Mouse (Mus musculus) thymus, postnatal 10 days (tissue): ENCODE data around the gene Txn2.

ENCODE experiments used
- DNase-seq, 2 experiments: peaks; one replicate each; pipeline ENCODE4 v3.0.0; 2021; ENCODE audit warnings: low spot score in 2 of 2

The Txn2 gene

DNA sequence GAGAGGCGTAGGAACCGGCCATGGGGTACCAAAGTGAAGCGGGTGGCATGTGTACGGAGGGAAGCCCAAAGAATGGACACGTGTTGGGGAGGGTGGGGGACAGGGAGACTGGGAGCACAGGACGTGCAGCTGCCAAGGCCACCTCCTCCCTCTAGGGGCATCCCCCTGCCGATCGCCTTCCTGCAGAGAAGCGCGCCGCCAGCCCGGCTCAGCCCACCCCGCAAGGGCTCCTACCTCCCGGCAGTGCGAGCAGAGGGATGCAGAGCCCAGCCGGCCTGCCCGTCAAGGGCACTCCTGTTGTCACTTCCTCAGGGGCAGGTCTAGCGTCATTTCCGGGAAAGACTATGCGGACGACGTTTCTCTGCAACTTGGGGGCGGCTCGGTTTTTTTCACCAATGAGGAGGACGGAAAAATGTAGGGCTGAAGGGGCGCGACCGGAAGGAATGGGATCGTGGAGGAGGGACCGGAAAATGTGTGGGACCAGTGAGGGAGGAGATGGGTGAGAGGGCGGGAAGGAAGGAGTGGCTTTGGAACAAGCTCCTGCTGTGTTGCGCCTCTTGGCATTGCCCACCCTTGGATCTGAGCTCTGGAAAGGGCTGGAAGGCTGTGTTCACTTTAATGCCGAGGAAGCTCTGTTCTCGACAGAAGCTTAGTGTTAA, at the start of gene Txn2:
TSS of gene Txn2 (minus strand) at position 334 of the 659 bp plus-strand sequence.
- peak; percentile 92 to 94 for DNase-seq

DNA sequence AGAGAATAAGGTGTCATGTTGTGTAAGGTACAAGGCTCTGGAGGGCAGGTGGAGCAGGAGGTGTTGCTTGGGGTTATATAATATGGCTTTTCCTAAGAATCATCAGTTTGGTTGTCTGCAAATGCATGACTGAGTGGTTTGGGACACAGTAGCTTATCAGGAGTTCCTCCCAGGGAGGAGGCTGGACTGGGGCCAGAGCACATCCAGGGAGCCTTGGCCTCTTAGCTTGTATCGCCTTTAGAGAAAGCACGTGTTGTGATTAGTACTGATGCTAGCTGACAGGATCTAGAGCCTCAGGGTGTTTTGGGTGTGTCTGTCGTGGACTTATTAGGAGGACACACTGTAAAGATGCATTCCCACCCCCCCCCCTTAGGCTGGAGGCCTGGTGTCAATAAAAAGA, 48.9 kb upstream of the Txn2 start:
- DNase-seq = no peak

DNA sequence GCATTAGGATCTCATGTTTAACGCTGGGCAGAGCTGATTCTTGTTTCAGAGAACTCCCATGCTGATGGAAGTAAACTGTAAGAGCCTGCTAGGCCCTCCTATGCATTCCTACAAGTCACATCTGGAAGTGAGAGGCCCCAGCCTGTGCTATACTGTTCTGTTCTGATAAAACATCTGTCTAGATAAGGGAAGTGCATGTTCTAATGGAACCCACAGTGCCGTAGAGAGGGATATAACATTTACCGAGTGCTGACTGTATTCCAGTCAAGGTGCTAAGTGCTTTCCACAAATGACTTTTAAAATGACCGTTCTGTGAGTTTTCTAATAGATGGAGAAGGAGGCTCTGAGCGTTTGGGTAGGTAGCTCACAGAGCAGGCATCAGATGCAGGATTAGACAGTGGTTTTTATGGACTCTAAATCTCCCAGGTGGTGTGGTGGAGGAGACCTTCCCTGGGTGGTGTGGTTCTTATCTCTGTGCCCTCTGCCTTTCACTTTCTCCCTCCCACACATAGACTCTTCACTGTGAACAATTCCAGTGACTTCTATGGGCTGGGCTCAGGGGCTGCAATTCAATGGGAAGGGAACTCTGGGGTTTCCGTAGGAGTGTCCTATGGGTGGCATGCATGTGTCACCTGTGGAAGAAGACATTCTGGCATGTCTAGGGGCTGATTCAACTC, 45.5 kb upstream of the Txn2 start:
- DNase-seq = no peak

DNA sequence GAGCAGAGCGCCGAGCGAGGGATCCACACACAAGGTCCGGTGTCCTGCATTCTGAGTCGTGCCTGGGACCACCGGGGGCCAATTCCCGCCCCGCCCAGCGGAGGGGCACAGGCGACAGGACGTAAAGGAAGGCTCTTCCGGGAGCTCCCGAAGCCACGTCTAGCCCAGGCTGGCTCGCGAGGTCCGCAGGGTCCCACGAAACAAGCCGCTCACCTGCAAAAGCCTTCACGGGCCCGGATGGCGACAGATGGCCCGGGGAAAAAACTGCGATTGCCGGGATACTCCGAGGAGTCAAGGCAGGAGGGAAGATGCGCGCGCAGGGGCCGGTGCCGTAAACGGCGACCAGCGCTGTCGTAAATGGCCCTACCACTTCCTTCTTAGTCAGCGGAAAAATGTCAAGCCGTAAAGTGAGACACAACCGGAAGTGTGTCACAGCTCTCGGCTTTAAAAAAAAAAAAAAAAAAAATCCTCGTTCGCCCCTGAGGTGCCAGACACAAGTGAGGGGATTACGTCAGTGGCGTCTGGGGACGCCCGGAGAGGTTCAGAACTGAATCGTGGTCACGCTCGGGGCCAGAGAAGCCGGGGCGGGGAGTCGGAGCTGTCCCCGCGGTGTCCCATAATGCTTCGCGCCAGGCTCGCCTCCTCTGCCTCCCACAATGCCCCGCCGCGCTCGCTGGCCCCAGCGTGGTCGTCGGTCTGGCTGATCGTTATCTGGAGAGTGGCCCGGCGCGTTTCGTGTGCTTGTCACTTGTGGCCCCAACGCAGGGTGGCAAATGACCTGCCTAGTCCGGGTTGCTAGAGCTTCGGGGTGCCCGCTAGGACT, 41.9 kb upstream of the Txn2 start, which contains the start of gene Eif3d:
TSS of gene Eif3d (minus strand) at position 344 of the 823 bp plus-strand sequence.
- peak; percentile 95 to 96 for DNase-seq

DNA sequence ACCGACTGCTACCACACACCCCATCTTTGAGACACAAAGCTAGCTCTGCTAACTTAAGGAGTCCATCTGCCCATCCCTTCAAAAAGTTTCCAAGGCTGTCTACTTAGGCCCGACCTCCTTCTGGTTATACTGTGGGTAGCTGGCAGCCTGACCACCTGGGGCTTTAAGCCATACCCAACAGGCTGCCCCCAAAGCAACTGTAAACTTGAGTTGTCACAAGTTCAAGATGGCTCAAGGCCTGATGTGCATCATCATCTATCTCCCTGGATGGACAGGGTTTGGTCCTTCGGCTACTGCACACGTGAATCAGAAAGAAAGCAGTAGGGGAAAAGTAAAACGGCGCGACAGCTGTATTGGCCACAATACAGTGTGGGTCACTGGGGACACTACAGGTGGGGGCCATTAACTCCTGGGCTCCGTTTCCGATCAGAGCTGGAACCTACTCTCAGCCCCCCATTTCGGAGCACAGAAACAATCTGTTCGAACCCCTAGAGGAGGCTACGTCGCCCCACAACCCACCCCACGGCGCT, 41.2 kb upstream of the Txn2 start:
- DNase-seq = no peak

DNA sequence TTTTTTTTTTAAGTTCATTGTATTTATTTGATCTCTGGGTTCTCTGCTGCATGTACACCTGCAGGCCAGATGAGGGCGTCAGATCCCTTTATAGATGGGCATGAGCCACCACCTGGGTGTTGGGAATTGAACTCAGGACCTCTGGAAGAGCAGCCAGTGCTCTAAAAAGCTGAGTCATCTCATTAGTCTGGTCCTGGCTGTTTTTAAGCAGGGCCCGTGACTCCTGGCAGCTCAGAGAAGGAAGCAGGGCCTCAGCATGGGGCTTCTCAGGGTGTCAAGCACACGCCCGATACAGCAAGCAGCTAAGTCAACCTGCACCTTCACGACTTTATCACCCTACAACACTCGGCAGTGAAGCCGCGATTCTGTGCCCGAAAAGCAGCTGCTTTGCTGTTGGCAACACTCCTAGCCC, 36.3 kb upstream of the Txn2 start:
- DNase-seq = no peak

DNA sequence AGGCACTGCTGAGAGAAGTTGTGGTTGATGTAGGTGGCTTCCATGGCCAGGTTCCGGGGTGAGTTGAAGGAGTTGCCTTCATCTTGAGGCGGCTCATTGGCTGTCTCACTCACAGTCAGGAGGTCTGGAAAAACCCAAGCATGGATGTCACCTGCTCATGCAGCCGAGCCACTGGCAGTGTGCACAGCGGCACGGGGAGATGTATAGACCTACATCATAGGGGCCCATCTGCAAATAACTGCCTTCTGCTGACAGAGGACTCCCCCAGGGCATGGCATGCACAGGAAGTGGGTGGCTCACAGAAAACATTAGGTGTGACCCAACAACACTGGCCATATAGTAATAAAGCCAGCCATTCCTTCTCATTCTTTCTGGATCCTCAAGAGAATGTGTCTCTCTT, 33.6 kb upstream of the Txn2 start:
- DNase-seq = no peak

DNA sequence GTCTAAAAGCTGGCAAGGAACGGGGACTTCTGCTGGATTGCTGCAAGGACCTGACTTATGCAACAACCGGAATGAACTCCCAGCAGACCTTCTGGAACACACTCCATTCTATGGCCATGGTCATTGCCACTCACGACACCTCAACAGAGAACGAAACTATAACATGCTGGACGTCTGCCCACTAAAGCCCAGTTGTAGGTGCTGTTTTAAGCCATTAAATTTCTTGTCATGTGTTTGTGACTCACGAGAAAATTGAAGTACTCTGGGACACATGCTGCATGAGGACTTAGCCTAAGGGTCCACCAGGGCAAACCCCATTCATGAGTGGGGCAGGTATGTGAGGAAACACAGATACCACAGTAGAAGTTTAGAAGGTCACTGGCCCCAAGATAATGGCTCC, 31.9 kb upstream of the Txn2 start:
- DNase-seq = no peak

DNA sequence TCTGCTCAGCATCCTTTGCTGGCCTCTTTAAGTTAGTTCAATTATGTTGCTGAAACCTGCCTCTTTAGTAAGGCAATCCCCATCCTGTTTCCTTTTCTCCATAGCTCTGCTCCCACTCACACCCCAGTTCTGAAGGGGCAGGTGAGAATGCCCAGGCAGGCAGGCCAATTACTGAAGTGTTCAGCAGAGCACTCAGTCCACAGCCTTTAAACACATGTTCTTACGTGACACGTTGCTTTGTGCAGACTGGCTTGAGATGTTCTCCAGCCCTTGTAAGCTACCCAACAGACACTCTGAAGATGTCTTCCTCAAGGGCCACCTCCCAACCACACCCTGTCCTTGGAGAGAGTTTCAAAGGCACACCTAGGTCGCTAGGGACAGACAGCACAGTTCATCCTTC, 29.3 kb upstream of the Txn2 start:
- no peak for DNase-seq

DNA sequence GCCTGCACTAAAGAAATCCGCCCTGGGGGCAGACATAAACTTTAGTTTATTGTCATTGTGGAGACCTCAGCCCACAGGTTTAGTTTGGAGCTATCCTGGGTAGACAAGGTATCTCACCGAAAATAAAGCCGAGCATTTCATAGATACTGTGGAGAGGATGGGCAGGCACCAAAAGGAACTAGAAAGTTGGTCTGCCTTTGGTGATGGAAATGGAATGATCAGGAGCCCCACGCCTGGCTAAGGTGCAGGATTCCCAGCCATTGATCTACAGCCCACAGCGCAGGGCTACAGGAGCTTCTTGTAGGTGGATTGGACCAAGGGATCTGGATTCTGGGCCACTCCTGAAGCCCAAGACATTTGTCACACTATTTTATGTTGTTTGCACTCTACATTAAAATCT, 28.8 kb upstream of the Txn2 start:
- DNase-seq = no peak

DNA sequence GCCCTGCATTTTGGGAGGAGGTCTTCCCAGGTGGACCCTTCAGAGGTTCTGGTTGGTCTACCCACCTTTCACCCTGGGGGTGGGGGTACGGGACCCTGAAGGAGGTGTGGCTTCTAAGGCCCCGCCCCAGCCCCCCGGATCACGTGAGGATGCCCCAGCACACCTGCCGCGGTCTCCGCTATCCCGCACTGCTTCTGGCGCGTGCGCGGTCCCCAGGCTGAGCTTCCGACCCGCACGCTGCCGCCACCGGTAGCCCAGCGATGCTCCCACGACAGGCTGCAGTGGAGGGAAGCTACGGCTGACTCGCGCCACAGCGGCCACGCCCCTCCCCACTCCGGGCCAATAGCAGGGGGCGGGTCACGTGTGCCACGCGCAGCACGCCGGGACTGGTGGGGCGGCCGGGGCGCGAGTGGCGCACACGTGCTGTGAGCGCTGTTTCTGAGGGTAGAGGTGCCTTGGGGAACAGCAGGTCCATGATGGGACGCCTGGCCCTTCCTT, 27.6 kb upstream of the Txn2 start, which contains the start of gene Foxred2:
TSS of gene Foxred2 (minus strand) at position 319 of the 498 bp plus-strand sequence.
- peak; percentile 84 to 87 for DNase-seq

DNA sequence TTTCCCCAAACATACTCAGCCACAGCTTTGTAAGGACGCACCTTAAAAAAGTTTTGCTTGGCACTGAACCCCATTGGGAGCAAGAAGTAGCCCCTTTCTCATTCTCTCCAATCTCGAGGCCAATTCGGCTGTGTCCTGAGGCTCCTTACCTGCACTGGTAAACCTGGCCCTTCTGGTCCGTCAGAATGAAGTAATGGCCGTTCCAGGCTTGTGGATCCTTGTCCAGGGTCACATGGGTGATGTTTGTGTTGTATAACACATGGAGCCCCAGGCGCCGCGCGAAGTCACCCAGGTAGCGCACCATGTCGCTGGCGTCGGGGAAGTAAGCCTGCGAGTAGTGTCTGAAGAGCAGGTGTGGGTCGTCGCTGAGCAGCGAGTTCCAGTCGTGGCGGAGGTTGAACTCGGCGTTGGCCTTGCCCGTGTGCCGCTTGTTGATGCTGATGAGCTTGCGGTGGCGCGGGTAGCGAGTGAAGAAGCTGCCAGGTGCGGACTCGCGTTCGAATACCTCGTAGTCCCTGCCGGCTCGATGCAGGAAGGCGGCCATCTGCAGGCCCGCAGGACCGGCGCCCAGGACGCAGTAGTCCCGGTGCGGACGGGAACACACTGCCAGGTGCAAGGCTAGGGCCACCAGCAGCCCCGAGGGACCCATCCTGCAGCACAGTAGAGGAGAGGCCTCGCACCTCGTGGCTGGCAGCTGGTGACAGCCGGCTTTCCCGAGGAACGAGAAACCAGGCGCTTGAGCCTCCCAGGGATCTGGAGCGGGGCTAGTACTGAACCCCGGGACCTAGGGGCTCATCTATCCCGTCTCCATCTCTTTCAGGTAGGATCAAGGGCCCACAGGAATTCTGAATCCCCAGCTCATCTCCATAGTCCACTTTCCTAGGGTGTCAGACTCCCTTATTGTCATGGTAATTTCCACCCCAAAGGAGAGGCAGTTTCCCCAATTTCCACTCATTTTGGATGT, 26.9 kb upstream of the Txn2 start:
- peak; percentile 18 to 22 for DNase-seq

DNA sequence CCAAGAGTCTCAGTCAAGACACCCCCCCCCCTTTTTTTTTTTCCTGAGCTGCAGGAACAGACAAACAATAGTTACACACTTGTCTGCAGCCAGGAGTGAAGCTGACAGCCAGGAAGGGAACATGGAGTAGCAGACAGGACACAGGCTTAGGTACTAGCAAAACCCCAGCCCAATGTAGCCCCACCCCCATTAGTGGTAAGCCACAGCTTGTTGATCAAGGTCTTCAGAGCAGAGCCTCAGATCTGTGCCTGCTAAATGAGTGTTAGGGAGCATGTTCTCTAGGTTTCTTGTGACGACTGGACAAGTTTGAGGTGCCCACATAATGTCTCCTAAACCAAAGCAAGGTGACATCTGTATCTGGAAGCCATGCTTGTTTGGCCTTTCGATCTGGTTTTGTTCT, 25.6 kb upstream of the Txn2 start:
- DNase-seq = no peak

DNA sequence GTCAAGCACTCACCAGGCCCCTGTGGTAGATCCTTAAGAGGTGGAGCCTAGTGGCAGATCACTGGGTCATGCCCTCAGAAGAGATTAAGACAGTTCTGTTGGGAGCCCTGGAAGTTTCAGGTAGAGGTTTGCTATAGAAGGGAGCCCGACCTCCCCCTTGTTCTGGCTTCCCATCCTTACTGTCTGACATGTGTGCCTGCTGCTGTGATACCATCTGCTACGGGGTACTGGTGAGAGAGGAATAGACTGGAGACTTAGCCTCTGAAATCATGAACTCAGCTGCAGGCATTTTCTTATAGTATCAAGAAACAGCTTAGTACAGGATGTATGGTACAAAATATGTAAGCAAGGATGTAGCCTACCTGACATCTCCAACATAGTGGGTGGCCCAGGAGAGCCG, 24.1 kb upstream of the Txn2 start:
- DNase-seq = no peak

DNA sequence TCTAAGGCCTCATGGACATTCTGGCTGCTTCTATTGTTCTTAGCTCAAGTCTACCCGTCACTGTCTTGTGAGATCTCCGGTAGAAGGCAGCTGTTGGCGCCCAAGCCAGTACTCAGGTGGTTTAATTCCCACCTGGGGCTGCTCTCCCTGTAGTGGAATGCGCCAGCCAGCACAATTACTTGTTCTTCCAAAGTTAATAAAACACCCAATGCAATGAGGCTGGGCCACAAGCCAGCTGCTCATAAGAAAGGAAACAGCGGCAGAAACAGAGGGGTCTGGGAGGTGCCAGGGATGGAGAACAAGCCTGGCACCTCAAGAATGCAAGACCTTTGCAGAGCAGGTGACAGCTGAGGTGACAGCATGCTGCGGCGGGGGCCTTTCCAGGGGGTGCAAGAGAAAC, 20.3 kb upstream of the Txn2 start:
- DNase-seq = no peak

DNA sequence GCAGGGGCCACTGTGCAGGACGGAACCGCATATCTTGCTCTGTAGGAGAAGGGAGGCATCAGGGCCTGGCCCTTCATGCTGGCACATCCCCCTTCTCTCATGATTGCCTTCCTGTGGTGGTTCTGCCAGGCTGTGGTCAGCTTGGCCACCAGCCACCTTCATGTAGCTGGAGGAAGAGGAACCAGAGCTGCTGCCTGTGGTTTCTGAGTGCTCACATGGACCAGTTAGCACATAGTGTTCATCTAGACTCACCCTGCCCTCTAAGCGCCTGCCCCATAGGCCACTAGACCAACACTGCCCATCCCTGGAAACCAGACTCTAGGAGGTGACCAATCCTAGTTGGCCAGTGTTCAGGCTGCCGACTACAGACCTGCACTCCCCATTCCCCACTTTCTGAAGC, 16.9 kb upstream of the Txn2 start:
- no peak for DNase-seq

DNA sequence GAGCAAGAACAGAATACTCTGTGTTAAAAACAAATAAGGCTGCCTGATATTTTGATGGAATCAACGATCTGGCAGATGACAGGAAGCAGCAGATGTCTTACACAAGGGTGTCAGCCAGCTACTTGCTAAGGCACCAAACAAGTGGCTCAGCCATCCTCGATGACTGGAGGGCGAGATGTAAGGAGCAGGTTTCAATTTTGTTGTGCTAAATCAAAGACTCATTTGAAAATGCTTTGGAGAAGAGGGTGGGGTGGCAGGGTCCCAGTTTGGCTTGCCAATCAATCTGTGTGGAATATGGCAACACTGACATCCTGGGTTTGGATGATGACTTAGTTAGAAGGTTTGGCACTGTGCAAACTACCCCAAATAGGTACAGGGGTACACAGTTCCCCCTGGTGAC, 12.8 kb upstream of the Txn2 start:
- no peak for DNase-seq

DNA sequence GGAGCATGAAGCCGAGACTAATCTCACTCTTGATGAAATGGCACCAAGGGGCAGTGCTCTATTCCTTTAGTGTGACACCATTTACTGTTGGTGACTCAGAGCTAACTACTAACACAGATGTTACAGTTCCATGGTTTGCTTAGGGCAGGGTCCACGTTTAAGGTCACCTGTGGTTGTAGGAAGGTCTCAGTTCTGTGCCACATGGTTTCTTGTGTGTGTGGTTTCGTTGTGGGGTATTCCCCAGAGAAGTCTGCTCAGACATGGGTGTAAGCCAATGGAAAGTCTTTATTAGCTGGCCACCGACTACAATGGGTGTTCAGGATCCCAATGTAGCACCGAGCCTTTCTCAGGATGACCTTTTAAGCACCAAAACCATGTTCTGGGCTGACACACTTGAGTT, 9.7 kb upstream of the Txn2 start:
- no peak for DNase-seq

DNA sequence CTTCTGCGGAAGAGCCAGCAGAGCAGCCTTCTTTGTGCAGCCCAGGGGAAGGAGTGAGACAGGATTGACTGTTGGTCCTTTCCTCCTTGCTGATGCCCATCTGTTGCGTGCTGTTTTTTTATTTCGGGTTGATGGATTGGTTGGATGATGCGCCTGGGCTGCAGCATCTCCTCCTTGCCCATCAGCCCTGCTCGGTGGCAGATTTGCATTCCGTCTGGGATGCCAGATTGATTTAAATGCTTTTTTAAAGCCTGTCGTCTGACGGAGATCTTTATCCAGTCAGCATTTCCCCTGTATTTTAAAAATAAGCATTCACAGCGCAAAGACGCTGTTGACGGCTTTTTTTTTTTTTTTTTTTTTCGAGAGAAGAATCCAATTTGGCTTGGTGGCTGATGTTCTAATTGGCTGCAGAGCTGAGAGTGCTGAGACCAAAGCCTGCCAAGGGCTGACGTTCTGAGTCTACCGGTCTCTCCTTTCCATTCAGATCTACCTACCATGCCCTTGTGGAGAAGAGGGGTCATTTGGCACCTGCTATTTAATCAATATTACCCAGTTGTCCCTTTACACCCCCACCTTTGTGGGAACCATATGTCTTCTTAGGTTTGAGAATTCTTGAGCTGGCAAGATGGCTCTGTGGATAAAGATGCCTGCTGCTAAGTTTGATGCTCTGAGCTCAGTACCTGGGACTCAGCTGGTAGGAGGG, 7.0 kb upstream of the Txn2 start:
- DNase-seq = no peak

DNA sequence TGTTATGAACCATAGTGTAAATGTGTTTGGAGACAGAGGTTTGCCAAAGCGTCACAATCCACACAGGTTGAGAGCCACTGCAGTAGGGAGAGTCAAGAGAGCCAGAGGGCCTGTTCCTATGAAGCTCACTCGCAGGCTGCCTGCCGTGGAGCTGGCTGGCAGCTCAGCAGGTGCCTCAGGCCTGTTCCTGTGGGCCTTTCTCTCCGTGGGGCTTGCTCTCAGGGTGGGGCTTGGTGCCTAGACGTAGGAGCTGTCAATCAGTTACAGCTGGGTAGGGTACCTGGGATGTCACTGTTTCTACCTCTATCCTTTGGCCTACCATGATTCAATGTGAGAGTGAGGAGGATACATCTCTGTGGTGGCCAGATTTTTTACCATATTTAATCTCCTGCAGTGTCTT, 6.2 kb upstream of the Txn2 start:
- DNase-seq = no peak
